Mouse (Mus musculus) megakaryocyte progenitor cell, adult 5-6 weeks (primary cell): ENCODE results near the gene Pi4ka. TPM values are rescaled to one million over a fixed set of nuclear protein-coding genes. Genes with fewer than 3 reads are reported as not detected.
A peak's percentile ranks its signal among the peaks of the same experiment; 100 is the strongest.

Source experiments
- ATAC-seq: replicated peaks from 2 replicates; pipeline ENCODE4 v1.8.0; 2016; ENCODE audit warnings: mild to moderate bottlenecking, moderate TSS enrichment, inconsistent platforms; ENCODE audit not compliant: poor library complexity
- total RNA-seq, 2 experiments: library from RNA; stranded (forward) in 1 of 2; stranded (reverse) in 1 of 2; fragments of 157-497, 149-512 nt in 1 of 2; fragments of 200-1000 nt in 1 of 2; gene quantifications; 2 replicates each; pipeline versions ENCODE4 v1.2.3 to v1.2.4; 2015 to 2017

Gene Pi4ka
- total RNA-seq, 2 experiments from 2014 or later, result 39.4 to 58.1 TPM

- no peak for ATAC-seq
These were observed 66.4 kb downstream of the Pi4ka start for GRCm38 (mm10) chr16:17339701-17340100.

DNA sequence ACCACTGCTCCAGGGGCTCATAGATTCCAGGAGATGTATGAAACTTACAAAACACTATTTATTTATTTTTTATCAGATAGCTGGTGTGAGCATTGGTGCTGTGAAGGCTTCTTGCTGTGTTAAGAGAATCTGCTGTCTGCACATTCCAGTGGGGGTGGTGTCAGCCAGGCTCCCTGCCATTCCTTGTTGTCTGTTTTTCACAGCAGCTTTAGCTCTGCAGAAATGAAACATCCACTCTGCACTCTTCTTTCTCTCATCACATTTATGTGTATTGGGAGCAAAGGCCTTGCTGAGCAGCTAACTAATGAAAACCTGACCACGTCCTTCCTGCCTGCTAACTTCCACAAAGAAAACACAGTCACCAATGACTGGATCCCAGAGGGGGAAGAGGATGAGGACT, 70.0 kb downstream of the Pi4ka start:
- no peak for ATAC-seq

GRCm38 (mm10) chr16:17334574-17334973, 71.5 kb downstream of the Pi4ka start:
- ATAC-seq, result no peak

DNA sequence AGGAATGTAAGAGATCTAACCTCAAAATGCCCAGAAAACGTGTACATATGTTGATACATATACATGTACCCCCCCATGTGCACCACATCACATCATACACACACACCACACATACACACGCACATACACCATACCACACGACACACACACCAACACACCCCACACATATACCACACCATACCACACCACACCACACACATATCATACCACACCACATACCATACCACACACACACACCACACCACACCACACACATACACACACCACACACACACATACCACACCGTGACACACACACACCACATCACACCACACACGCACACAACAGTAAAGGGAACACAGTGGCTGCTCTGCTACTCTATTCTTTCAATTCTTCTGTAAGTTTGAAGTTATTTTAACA, 74.3 kb downstream of the Pi4ka start:
- ATAC-seq, result no peak

- ATAC-seq, result no peak
These were observed 75.0 kb downstream of the Pi4ka start, which contains the start of gene Serpind1 for GRCm38 (mm10) chr16:17331116-17331515. Gene Serpind1 (plus strand): TSS chr16:17331371.

- ATAC-seq, result no peak
These were observed 76.1 kb downstream of the Pi4ka start for GRCm38 (mm10) chr16:17329848-17330570.

GRCm38 (mm10) chr16:17326064-17326463, 80.0 kb downstream of the Pi4ka start:
- no peak for ATAC-seq

DNA sequence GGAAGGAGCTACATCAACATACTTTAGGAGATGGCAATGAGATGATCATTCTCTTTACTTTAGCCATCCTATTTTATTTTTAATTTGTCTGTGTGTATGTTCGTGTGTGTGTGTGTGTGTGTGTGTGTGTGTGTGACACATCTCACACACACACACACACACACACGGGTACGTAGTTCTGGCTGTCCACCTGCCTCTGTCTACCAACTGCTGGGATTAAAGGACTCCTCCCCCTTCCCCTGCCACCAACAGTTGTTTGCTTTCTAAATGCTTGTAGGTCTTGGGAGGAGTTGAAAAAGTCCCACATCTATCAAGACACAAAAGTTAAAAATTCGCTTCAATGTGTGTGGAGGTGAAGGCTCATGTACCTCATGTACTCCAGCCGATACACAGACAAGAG, 81.4 kb downstream of the Pi4ka start:
- no peak for ATAC-seq

DNA sequence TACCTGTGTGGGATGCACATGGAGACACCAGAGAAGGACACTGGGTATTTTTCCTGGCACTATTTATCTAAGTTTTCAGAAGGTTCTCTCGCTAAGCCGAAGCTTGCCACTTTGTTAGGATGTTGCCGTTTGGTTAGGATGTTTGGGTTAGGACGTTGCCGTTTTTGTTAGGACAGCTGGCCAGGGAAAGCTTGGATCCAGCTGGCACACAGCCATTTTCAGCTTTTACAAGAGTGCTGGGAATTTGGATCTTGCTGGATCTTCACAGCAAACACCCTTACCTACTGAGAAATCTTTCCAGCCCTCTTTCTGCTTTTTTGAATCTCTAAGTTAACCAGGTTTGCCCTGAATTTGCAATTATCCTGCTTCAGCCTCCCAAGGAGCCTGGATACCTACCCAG, 84.6 kb downstream of the Pi4ka start:
- no peak for ATAC-seq

GRCm38 (mm10) chr16:17316554-17316953, 89.6 kb downstream of the Pi4ka start:
- no peak for ATAC-seq

DNA sequence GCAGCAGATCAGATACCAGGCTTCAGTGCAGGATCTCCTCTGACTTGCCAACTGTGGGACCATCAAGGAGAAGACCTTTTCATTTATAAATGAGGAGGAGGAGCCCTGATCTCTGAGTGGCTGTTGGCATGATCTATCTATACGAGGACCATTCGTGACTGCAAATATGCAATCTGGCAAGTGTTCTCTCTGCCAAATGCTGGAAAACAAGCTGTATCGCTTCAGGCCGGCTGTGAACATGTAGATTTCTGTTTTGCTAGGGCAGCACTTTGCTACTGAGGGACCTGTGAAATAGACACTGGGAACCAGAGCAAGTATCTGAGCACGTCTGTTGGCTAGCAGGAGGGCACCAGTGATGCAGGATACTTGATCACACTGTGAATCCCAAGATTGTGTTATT, 93.6 kb downstream of the Pi4ka start:
- ATAC-seq, result no peak

GRCm38 (mm10) chr16:17309036-17309435, 97.1 kb downstream of the Pi4ka start:
- ATAC-seq, result no peak

GRCm38 (mm10) chr16:17307461-17307860, 98.7 kb downstream of the Pi4ka start:
- no peak for ATAC-seq

DNA sequence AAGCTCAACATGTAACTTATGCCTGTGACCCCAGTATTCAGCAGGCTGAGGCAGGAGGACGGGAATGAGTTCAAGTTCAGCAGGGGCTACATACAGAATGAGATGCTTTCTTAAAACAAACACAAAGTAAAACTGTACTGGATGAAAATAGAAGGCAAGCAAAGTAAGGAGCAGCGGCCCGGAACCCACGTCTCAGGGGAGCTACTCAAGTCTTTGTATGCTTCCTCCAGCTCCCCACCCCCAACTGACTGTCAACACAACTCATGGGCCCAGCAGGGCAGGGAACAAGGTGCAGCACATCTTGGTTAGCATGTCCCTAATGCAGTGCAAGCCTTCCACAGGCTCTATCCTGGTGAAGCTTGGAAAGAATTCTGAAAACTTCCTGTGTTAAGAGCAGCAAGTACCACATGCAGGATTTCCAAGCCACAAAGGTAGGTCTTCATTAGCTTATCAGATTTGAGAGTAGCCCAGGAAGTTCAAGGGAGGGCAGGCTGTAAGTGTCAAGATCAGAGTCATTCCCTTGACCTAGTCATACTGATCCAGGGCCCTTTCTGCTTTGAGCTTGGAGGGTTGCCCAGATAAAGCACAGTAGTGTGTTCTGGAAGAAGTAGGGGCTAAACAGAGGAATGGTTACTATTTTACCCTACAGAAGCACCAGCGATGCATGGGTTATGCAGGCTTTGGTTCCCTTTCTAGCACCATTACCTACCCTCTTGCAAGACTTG, 102.4 kb downstream of the Pi4ka start:
- ATAC-seq, result no peak

- no peak for ATAC-seq
These were observed 105.3 kb downstream of the Pi4ka start for GRCm38 (mm10) chr16:17300818-17301217.

GRCm38 (mm10) chr16:17292751-17293150, 113.4 kb downstream of the Pi4ka start:
- peak; percentile 94 for ATAC-seq

GRCm38 (mm10) chr16:17291016-17291415, 115.1 kb downstream of the Pi4ka start:
- ATAC-seq, result no peak

- no peak for ATAC-seq
These were observed 119.0 kb downstream of the Pi4ka start for GRCm38 (mm10) chr16:17287103-17287502.

DNA sequence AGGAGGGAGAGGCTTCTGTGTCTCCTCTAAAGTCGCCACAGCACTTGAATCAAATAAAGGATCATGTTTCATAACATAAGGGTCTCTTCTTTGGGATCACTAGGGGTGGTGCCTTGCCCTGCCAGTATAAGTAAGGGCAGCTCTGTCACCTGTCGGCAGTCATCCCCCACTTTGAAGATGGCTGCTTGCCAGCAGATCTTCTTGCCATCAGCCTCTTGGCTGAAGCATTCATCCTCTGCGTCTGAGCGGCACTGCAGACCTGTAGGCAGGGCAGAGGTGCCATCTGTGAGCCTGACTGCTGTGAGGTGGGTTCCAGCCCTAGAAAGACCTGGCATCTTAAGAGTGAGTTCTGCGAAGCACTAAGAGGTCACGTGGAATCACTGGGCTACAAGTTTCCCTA, 123.0 kb downstream of the Pi4ka start:
- no peak for ATAC-seq

- ATAC-seq, result no peak
These were observed 125.6 kb downstream of the Pi4ka start for GRCm38 (mm10) chr16:17280471-17280870.

DNA sequence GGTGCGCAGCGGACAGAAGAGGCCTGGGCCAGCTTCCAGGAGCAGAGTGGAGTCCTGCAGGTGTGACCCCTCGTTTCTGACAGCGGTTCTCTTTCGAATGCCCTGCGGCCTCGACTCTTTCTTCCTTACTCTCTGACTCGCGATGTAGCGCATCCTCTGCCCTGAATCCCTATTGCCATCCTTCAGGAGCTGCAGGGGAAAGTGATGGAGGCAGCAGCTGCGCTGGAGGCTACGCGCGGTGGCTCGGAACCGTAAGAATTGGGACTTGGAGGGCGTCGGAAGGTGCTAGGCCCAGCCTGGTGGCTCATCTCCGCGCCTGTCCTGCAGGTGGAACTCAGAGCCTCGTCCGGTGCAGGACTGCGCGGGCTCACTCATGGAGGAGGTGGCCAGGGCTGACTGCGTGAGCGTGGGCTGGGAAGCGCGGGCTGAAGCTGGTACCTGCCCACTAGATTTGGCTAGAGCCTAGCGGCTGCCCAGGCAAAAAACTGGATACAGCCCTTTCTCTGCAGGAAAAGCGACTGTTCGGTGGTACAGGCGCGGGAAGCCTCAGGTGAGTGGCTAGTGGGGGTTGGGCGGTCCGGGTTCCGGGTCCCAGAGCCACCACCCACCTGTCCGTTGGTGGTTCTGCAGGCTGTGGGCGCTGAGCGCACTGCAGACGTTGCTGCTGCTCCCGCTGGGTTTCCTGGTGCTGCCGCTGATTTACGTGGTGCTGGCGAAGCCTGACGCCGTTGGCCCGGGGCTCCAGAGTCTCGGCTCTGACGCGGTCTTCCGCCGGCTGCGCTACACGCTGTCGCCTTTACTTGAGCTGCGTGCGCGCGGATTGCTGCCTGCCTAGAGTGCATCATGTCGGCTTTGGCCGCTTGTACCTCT, 128.5 kb downstream of the Pi4ka start:
- peak; percentile 49 for ATAC-seq
